Mouse (Mus musculus) embryo, embryonic 9.5 days (tissue): ENCODE results near the gene Gm648.
"Not testable (repeated sequence)": the region's sequence is repeated elsewhere in the genome, so short reads cannot be mapped to it uniquely, and the experiment has no call there.

Experiments
- DNase-seq: peaks from one replicate; pipeline ENCODE4 v3.0.0-alpha.2; 2017; ENCODE audit errors: extremely low spot score

Gene Gm648

GRCm38 (mm10) chrX:56549506-56549905 is at the start of gene Gm648:
Gm648 (minus strand) TSS chrX:56549606.
- no peak for DNase-seq

GRCm38 (mm10) chrX:56597887-56598640 is 48.7 kb upstream of the Gm648 start, which contains the start of gene Mmgt1:
Mmgt1 (minus strand) TSS chrX:56598069.
- DNase-seq = peak; percentile 87

- DNase-seq = no peak
Measured at GRCm38 (mm10) chrX:56597219-56597886, 47.9 kb upstream of the Gm648 start.

DNA sequence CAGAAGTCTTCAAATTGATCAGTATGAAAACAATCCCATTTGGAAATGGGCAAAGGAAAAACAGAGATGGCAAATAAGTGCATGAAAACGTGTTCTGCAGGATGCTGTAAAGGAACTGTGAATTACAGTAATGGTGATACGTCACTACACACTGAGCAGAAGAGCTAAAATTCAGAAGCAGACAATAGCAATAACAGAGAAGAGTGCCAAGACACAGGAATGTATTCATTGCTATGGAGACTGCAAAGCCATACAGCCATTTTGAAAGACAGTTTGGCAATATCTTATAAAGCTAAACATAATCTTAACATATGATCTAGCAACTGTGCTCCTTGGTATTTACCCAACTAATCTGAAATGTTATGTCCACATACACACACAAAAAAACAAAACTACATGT is 28.8 kb upstream of the Gm648 start:
- no peak for DNase-seq

DNA sequence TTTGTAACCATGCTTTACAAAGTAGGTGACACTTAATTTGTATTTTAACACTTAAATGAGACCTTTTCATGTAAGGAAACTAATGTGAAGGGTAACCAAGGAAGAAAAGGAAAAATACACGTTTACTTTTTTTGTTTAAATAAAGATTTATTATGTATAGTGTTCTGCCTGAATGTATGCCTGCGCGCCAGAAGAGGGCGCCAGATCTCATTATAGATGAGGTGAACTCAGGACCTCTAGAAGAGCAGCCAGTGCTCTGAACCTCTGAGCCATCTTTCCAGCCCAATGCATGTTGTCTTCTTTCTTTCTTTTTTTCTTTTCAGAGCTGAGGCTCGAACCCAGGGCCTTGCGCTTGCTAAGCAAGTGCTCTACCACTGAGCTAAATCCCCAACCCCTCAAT is 23.1 kb upstream of the Gm648 start:
- no peak for DNase-seq

GRCm38 (mm10) chrX:56553584-56553983 is 4.2 kb upstream of the Gm648 start:
- no peak for DNase-seq

DNA sequence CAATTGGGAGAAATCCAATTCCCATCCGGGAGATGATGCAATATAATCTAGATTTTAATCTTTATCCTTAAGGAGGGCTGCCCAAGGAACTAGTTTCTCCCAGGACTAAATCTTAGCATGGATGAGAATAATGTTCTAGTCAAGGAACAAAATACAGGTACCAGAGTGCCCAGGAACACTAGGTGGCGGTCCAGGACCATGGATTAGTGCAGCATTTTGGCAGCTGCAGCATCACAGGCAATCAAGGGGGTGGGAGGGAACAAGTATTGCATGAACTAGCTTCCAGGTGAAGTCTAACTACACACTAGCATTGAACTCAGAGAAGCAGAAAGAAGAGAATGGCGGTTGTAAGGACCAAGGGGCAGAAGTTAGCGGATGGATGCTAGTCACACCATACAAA is 12.2 kb downstream of the Gm648 start:
- peak; percentile 4 for DNase-seq

GRCm38 (mm10) chrX:56531266-56531665 is 18.1 kb downstream of the Gm648 start:
- DNase-seq = peak; percentile 28

GRCm38 (mm10) chrX:56524442-56524841 is 25.0 kb downstream of the Gm648 start, which contains the start of gene Gm10477:
Gm10477 (plus strand) TSS chrX:56524742.
- DNase-seq = not testable (repeated sequence)

- DNase-seq = no peak
Measured at GRCm38 (mm10) chrX:56497241-56497640, 52.2 kb downstream of the Gm648 start.
